Mouse (Mus musculus) embryonic fibroblast, embryonic 13.5 days (primary cell): ENCODE results near the gene Svs1. TPM values are rescaled to one million over a fixed set of nuclear protein-coding genes. Genes with fewer than 3 reads are reported as not detected.
"Not testable (repeated sequence)": the region's sequence is repeated elsewhere in the genome, so short reads cannot be mapped to it uniquely, and the experiment has no call there.

ENCODE experiments used
- H3K27ac ChIP-seq: 2 replicates; pipeline ENCODE4 v1.5.1; 2012; ENCODE audit warnings: low read length, control low read depth, inconsistent platforms; ENCODE audit not compliant: insufficient read depth
- H3K4me1 ChIP-seq: 2 replicates; pipeline ENCODE4 v1.6.1; 2011; ENCODE audit warnings: low read length; ENCODE audit not compliant: control insufficient read depth, insufficient read depth
- H3K4me3 ChIP-seq: 2 replicates; pipeline ENCODE4 v1.5.1; 2011; ENCODE audit warnings: mild to moderate bottlenecking, control low read depth, low read length; ENCODE audit not compliant: insufficient read depth
- CTCF ChIP-seq: IDR thresholded peaks from 2 replicates; pipeline ENCODE4 v1.5.1; 2011; ENCODE audit warnings: mild to moderate bottlenecking, control low read depth, low read length, moderate library complexity, borderline replicate concordance; ENCODE audit not compliant: insufficient read depth
- POLR2A ChIP-seq: IDR thresholded peaks from 2 replicates; pipeline ENCODE4 v1.6.1; 2011; ENCODE audit warnings: low read depth, mild to moderate bottlenecking, control low read depth, low read length, moderate library complexity
- polyA plus RNA-seq: library from polyadenylated mRNA; stranded (reverse); fragments of >200 nt; gene quantifications from 2 replicates; pipeline ENCODE4 v1.2.4, GENCODE M21; 2011; ENCODE audit warnings: low read depth; ENCODE audit not compliant: missing spikeins, insufficient read length

Svs1 gene
- not detected in 2 replicates for polyA plus RNA-seq

DNA sequence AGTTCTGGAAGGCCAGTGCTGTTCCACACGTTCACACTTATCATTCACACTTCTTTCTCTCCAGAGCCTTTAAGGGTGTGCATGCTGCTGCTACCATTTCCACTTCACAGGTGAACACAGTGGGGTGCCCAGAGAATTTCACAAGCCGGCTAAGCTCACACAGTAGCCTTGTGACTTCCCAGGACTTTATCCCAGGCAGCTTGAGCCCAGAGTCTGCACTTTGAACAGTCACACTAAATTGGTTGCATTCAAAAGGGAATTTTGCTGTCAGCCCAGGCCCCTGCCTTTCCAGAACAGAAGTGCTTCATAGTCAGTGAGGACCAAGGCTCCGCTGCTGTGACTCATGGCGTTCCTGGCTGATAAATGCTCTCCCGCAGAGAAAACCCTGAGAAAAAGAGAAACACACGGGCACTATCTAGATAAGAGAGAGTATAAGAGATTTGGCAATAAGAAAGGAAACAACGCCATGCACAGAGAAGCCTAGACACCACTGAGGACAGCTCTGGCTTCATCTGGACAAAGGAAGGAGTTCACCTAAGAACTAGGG is at the start of gene Svs1:
TSS of gene Svs1 (plus strand) at position 418 of the 547 bp plus-strand sequence.
- no peak for TF ChIP-seq POLR2A
- TF ChIP-seq CTCF, result no peak
- Histone ChIP-seq H3K27ac (no peak within 1 kb of the TSS), H3K4me3 (no peak within 1 kb of the TSS), H3K4me1 (no peaks in the 10 kb centered on the region)

DNA sequence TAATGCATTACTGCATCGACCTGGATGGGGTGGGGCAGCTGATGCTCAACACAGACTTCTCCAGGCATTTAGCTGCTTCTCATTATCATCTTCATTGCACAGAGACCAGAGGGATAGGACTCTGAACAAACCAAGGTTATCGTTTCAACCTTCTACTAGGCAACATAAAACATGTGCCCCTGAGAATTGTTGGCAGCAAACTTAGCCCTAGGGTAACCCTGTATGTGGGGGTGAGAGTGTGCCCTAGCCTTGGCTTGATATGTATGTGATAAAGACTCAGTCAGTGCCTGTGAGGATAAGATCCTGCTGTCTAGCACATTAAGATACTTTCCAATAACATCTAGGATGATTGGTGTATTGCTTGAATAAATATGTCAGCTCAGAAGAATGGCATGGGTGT is 37.1 kb upstream of the Svs1 start:
- no peaks in the 10 kb centered on the region for H3K4me1 ChIP-seq
- TF ChIP-seq POLR2A (no peak), CTCF (no peak)
- no peak overlapping the region for H3K4me3 ChIP-seq
- no peak overlapping the region for H3K27ac ChIP-seq

DNA sequence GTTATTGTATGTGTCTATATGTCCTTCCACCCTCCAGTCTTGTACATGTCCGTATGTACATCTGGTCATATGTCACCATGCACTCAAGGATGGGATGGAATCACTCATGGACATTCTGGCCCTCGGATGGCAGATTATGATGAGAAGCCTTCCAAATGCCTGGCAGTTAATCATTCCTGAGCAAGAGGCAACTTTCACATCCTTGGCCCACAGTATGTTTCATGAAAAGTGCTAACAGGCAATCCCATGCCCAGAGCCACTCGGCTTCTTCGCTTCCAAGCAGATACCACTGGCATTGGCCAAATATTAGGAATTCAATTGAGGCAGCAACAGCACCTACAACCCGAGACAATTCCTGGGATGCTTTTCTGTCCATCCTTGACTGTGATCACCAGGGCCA is 36.0 kb upstream of the Svs1 start:
- H3K27ac ChIP-seq, result no peak overlapping the region
- TF ChIP-seq CTCF (no peak), POLR2A (no peak)
- no peaks in the 10 kb centered on the region for H3K4me1 ChIP-seq
- H3K4me3 ChIP-seq, result no peak overlapping the region

DNA sequence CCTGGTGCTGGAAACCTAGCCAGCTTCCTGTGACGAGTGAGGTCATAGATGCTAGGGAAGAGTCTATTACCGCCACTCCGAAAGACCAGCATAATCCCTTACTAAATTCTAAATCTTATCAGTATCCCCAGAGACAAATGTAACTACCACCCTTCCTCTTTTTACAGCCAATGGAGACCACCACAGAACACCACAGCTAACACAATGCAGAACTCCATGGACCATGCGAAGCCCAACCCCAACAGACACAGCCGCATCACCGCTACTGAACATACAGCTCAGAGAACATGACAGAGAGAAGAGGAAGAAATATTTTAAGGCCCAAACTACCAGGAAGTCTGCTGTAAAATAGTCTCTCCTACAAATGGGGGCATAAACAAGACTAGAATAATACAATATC is 35.0 kb upstream of the Svs1 start:
- Histone ChIP-seq H3K4me1 (no peaks in the 10 kb centered on the region), H3K27ac (no peak overlapping the region), H3K4me3 (no peak overlapping the region)
- TF ChIP-seq CTCF, result no peak
- TF ChIP-seq POLR2A, result no peak

DNA sequence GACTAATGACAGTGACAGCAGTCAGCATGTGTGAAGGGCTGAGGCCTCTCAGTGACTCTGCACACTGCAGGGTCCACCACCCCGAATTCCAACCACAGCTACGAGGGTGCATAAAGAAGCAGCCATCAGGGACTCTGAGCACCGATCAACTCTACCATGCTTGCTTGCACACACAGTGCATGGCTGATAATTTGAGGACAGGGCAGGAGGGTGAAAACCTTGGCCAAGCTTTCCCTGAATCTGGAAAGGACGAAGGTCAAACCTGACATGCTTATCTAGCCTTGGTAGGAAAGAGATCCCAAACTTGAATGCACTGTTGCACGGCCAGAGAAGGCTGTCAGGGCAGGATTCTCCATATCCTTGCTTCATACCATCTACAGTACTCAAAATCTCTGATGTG is 33.4 kb upstream of the Svs1 start:
- no peak overlapping the region for H3K27ac ChIP-seq
- no peak overlapping the region for H3K4me3 ChIP-seq
- TF ChIP-seq CTCF, result no peak
- TF ChIP-seq POLR2A, result no peak
- H3K4me1 ChIP-seq, result no peaks in the 10 kb centered on the region

DNA sequence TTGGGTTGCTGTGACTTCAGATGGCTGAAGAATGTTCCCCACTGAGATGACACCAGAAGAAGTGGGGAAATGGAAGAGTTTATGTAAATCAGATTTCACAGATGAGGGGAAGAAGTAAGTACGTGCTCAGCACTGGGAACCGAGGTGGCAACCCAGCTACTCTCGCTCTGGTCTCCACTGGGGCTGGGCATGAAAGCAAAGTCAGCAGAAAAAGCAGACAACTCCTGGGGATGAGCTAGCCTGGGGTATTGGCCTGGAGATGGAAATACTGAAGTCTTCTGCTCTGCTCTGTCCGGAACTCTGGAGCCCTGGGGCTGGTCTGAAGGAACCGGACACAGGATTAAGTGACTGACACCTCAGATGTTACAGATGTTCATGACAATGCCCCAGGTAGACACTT is 32.5 kb upstream of the Svs1 start:
- no peak overlapping the region for H3K27ac ChIP-seq
- no peak for TF ChIP-seq POLR2A
- TF ChIP-seq CTCF, result no peak
- H3K4me1 ChIP-seq, result no peaks in the 10 kb centered on the region
- H3K4me3 ChIP-seq, result no peak overlapping the region

DNA sequence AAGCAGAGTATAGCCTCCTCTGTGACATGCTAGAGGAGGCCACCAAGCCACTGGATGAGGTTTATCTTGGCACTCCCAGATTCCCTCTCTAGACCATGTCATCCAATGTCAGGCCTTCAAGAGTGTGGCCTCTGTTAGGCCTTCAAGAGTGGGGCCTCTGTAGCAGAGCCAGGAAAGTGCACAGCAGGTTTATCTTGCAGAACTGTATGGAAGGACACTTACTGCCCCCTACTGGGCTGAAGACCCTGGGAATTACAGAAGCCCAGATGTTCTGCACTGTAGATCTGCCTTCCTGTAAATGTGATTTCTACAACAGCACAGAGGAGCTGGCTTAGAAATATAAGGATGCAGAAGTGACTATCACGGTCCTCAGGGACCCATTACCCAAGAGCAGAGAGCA is 31.7 kb upstream of the Svs1 start:
- no peak for TF ChIP-seq CTCF
- TF ChIP-seq POLR2A, result no peak
- no peak overlapping the region for H3K27ac ChIP-seq
- no peak overlapping the region for H3K4me3 ChIP-seq
- H3K4me1 ChIP-seq, result no peaks in the 10 kb centered on the region

DNA sequence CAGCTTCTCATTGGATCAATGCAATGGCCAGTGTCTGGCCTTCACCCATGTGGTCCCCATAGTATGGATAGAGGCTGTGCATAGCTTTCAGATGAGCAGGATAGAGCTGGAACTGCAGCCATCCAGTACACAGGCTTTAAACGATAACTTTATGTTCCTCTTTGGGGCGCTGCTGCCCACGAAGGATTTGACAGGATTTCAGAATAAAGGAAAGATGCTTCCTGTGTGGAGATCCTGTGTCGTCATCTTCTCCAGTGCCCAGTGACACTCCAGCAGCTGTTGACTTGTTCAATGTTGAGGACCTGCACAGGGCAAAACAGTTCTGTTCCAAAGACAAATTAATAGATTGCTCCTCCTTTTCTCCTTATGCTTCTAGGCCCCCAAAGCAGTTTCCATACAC is 29.9 kb upstream of the Svs1 start:
- Histone ChIP-seq H3K27ac (no peak overlapping the region), H3K4me1 (no peaks in the 10 kb centered on the region), H3K4me3 (no peak overlapping the region)
- TF ChIP-seq CTCF (no peak), POLR2A (no peak)

DNA sequence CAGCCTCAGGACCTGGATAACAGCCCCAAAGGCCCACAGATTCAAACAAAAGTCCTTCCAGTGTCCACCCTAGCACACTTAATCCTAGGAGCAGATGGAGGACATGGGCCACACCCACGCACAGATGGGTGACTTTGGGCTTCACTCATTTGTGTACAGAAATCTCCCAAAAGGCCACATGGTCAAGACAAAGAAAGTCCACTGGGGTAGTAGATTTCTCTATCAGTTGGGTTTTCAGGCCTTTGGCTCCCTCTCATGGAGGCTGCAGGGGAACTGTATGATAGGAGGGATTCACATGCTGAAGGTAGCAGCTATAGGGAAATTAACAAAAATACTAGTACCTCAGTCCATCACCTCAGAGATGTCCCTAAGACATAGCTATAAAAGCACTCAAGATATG is 28.6 kb upstream of the Svs1 start:
- Histone ChIP-seq H3K4me3 (no peak overlapping the region), H3K27ac (no peak overlapping the region), H3K4me1 (no peaks in the 10 kb centered on the region)
- no peak for TF ChIP-seq CTCF
- TF ChIP-seq POLR2A, result no peak

DNA sequence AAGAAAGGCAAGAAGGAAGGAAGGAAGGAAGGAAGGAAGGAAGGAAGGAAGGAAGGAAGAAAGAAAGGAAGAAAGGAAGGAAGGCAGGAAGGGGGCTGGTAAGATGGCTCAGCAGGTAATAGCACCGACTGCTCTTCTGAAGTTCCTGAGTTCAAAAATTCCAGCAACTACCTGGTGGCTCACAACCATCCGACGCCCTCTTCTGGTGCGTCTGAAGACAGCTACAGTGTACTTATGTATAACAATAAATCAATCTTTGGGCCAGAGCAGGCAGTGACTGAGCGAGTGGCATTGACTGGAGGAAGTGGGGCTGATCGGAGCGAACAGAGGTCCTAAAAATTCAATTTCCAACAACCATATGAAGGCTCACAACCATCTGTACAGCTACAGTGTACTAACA is 27.5 kb upstream of the Svs1 start:
- not testable (repeated sequence) for H3K4me1 ChIP-seq, H3K4me3 ChIP-seq, H3K27ac ChIP-seq

DNA sequence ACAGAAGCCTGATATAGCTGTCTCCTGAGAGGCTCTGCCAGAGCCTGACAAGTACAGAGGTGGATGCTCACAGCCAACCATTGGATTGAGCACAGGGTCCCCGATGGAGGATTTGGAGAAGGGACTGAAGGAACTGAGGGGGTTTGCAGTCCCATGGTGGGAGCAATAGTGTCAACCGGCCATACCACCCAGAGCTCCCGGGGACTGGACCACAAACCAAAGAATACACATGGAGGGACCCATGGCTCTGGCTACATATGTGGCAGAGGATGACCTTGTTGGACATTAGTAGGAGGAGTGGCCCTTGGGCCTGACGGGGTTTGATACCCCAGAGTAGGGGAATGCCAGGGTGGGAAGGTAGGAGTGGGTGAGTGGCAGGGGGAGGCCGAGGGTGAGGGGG is 20.0 kb upstream of the Svs1 start:
- H3K4me3 ChIP-seq, H3K4me1 ChIP-seq, H3K27ac ChIP-seq: not testable (repeated sequence)
